8 mouse cellular contexts compared by ENCODE assay signal in the genomic region with DNA sequence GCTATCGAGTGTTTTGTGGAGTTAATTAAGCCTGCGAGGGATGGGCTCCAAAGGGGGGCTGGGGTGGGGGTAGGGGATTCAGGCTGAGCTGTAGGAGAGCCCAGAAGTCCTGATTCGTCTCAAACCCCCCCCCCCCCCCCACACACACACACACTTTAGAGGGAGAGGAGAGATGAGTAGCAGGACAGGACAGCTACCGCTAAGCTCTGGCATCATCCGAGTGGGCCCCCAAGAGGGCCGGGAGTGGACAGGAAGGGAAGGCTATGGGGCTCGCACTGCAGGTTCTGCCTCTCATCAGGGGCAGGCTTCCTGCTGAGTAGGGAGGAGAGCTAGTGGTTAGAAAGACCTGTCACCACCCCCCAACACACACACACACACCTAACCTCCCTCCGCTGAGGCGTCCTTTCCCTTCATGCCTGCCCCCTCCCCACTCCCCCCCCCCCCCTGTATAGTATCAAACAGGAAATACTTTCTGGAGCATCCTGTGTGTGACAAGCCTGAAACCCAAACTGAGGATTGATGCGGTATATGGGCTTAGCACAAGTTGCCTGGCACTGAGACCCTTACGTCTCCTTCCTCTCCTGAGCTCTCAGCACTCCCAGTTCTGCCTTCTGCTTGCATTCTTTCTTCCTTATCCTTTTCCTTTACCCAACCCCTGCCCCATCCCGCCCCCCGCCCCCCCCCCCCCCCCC.
DNase-seq lines count a peak whose midpoint lies in the region; ATAC-seq and TF ChIP-seq lines count a peak whose summit lies in the region.

No protein-coding gene starts in this region.

- H3K9me3 ChIP-seq in kidney, embryonic 15.5 days (replicated peaks), result no peaks in the 10 kb centered on the region
- H3K9me3 ChIP-seq in hindbrain, embryonic 12.5 days (replicated peaks), result no peaks in the 10 kb centered on the region
- H3K9me3 ChIP-seq in midbrain, embryonic 16.5 days (replicated peaks; ENCODE audit: control insufficient read depth, low read length, poor library complexity, severe bottlenecking), result no peaks in the 10 kb centered on the region

- peak overlapping the region; percentile 60 for H3K4me2 ChIP-seq in kidney, embryonic 15.5 days
- H3K4me2 ChIP-seq in hindbrain, embryonic 12.5 days (replicated peaks), result peak overlapping the region; percentile 51
- H3K4me2 ChIP-seq in midbrain, embryonic 16.5 days (ENCODE audit: low read length), result peak overlapping the region; percentile 59

- H3K9ac ChIP-seq in kidney, embryonic 15.5 days, result no peak overlapping the region
- 0 out of 2 replicates have a peak overlapping the region, but pooled peaks have one; percentile 19 for H3K9ac ChIP-seq in hindbrain, embryonic 12.5 days
- H3K9ac ChIP-seq in midbrain, embryonic 16.5 days (ENCODE audit: low read depth, low read length), result no peak overlapping the region

- H3K27ac ChIP-seq in kidney, embryonic 15.5 days, result no peak overlapping the region
- H3K27ac ChIP-seq in cortical plate, adult 2 months (ENCODE audit: insufficient read depth, low read length), result no peak overlapping the region
- H3K27ac ChIP-seq in hindbrain, embryonic 12.5 days, result peak overlapping the region; percentile 50
- no peak overlapping the region for H3K27ac ChIP-seq in midbrain, embryonic 16.5 days (ENCODE audit: low read length)
- H3K27ac ChIP-seq in layer of hippocampus, adult 2 months, result no peak overlapping the region; the same call in 1 of the 2 replicates

- DNase-seq in kidney, adult 9 months, result no peak
- DNase-seq in layer of hippocampus, adult 2 months (ENCODE audit: low spot score in 2 of 2), result no peak
- DNase-seq in left cerebral cortex, adult 8-10 months (ENCODE audit: low spot score in 2 of 2), result no peak
- no peak for DNase-seq in kidney, adult 11 months

- H3K4me1 ChIP-seq in kidney, embryonic 15.5 days, result peaks cover 20% of the 10 kb centered on the region
- no peaks in the 10 kb centered on the region for H3K4me1 ChIP-seq in cortical plate, adult 2 months (ENCODE audit: control insufficient read depth, insufficient read depth, low read length)
- peaks cover 20% of the 10 kb centered on the region for H3K4me1 ChIP-seq in hindbrain, embryonic 12.5 days
- H3K4me1 ChIP-seq in midbrain, embryonic 16.5 days (ENCODE audit: control insufficient read depth, insufficient read depth, low read length), result peaks cover 17% of the 10 kb centered on the region

- peak overlapping the region; percentile 26 for H3K4me3 ChIP-seq in kidney, embryonic 15.5 days (replicated peaks)
- peak overlapping the region; percentile 2; the same call in 1 of the 2 replicates for H3K4me3 ChIP-seq in cortical plate, adult 2 months (ENCODE audit: insufficient read depth, low read length)
- H3K4me3 ChIP-seq in hindbrain, embryonic 12.5 days, result peak overlapping the region; percentile 19
- peak overlapping the region; percentile 24; the same call in 1 of the 2 replicates for H3K4me3 ChIP-seq in midbrain, embryonic 16.5 days (ENCODE audit: low read depth, low read length)
- H3K4me3 ChIP-seq in layer of hippocampus, adult 2 months, result no peak overlapping the region

- ATAC-seq in kidney, embryonic 15.5 days (replicated peaks; ENCODE audit: low FRiP score), result peak; percentile 79
- ATAC-seq in hindbrain, embryonic 12.5 days (ENCODE audit: low FRiP score), result peak; percentile 67
- peak; percentile 68 for ATAC-seq in midbrain, embryonic 16.5 days

- TF ChIP-seq CTCF in cortical plate, adult 2 months (IDR thresholded peaks at IDR 0.05; ENCODE audit: extremely low read depth, insufficient read depth, low read length), result no peak
- no peak for TF ChIP-seq CTCF in layer of hippocampus, adult 2 months (conservative IDR thresholded peaks at IDR 0.05)

- no peaks in the 10 kb centered on the region; the same call in 1 of the 2 replicates for H3K27me3 ChIP-seq in kidney, embryonic 15.5 days
- 0 out of 2 replicates have a peak, but pooled peaks cover 3% of the 10 kb centered on the region for H3K27me3 ChIP-seq in hindbrain, embryonic 12.5 days
- H3K27me3 ChIP-seq in midbrain, embryonic 16.5 days (ENCODE audit: control insufficient read depth, insufficient read depth, low read depth, low read length), result no peaks in the 10 kb centered on the region

- 1% methylated on average over 12 of the region's 13 CpGs for WGBS in kidney, embryonic 15.5 days
- WGBS in hindbrain, embryonic 12.5 days, result 4% methylated on average over 10 of the region's 13 CpGs
- WGBS in midbrain, embryonic 16.5 days, result 8% methylated on average over 9 of the region's 13 CpGs

- no peaks in the 10 kb centered on the region for H3K36me3 ChIP-seq in kidney, embryonic 15.5 days
- no peaks in the 10 kb centered on the region for H3K36me3 ChIP-seq in hindbrain, embryonic 12.5 days
- H3K36me3 ChIP-seq in midbrain, embryonic 16.5 days (ENCODE audit: control insufficient read depth, insufficient read depth, low read length), result no peaks in the 10 kb centered on the region

- no peak for TF ChIP-seq POLR2A in cortical plate, adult 2 months (IDR thresholded peaks at IDR 0.05; ENCODE audit: extremely low read depth, insufficient read depth, low read length)
